Mouse (Mus musculus): ENCODE results near the gene Cntnap3.
A peak's percentile ranks its signal among the peaks of the same experiment; 100 is the strongest.
"Not testable (repeated sequence)": the region's sequence is repeated elsewhere in the genome, so short reads cannot be mapped to it uniquely, and the experiment has no call there.

The Cntnap3 gene

DNA sequence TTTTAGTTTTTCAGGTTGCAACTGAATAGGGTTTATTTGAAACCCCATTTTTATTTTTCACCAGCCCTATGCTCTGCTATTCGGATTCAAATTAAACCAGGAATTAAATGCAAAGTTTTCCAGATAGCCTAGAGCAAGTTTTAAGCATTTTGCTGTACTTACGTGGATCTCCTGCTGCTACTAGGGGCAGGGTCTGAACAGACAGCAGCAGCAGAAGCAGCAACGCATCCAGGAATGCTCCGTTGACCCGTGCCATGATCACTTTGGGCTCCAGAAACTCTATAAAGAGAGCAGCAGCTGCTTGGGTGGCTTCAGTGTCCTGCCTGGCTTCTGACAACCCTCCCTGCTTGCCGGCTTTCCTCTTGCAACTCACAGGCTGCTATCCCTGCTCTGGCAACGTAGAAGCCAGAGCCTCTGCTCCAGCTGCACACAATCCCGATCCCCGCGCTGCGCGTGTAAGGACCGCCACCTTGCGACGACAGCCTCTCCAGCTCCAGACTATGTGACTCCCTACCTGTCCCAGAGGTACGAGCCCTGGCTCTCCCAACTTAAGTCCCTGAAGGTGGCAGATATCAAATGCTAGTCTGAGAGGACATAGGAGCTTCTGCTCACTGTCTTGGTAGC lies at the start of gene Cntnap3:
Cntnap3 (minus strand) TSS at position 371 of the 624 bp plus-strand sequence.
- peak; percentile 9 for DNase-seq (ENCODE audit: low spot score)

DNA sequence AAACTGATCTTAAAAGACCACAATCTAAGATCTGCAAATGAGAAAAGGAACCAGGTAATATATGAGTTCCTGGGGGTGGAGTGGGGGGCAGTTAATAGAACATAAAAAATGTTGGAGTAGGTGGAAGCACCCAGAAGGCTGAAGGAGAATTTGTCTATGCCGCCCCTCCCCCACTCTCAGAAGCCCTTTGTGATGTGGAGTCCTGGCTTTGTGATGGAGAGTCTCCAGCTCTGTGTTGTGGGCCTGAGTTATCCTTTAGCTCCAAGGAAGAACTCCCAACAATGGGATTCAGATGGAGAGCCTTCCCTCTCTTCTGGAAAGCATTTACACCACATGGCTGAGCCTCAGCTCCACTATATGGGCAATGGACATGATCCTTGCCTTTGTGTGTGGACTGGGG lies 13.4 kb upstream of the Cntnap3 start, which contains the start of gene Spata31:
Spata31 (plus strand) TSS at position 216 of the 400 bp plus-strand sequence.
- DNase-seq (ENCODE audit: low spot score) = no peak

DNA sequence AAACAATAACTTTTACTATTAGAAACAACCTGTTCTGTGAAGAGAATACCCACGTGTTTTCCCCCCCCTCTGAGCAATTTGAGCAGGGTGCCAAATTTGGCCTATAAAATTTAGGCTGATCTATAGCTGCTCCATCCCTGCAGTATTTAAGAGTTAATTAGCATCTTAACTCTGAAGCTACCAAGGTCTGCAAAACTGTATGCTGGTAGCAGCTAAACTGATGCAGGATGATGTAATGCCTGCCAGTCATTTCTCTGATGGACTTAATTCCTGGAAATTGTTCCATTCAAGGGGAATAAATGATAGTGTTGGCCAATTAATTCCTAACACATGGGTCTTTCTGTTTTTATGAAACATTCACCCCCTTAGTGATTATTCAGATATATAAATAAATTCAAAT lies 623 bp downstream of the Cntnap3 start:
- no peak for DNase-seq (ENCODE audit: low spot score)

DNA sequence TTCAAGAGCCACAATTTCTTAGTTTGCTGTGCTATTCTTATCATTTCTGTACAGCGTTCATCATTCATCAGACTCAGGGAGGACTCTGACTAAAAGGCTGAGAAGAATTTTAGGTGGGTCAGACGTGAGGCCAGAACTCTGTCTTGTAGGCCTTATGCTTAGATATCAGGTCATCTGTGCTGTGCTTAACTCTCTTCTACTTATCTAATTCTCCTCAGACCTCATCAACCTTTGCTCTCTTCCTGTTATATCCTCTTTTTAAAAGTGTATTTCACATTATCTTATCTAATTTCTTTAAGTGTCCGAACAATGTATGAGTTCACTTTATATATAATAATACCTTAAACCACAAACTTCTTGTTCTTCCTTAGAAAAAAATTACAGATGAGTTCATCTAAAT lies 38.4 kb downstream of the Cntnap3 start:
- no peak for DNase-seq (ENCODE audit: low spot score)

DNA sequence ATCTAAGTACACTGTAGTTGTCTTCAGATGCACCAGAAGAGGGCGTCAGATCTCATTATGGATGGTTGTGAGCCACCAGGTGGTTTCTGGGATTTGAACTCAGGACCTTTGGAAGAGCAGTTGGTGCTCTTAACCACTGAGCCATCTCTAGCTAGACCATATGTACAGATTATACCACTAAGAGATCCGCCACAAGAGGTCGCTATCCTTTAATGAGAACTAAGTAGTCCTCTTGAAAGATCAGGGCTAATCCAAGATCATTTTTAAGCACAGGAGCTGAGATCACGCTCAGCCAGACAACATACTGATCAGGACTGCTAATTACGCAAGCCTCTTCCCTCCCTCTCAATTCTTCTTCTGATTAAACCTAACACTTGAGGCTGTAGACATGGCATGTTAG lies 78.9 kb downstream of the Cntnap3 start:
- DNase-seq (ENCODE audit: low spot score) = not testable (repeated sequence)

DNA sequence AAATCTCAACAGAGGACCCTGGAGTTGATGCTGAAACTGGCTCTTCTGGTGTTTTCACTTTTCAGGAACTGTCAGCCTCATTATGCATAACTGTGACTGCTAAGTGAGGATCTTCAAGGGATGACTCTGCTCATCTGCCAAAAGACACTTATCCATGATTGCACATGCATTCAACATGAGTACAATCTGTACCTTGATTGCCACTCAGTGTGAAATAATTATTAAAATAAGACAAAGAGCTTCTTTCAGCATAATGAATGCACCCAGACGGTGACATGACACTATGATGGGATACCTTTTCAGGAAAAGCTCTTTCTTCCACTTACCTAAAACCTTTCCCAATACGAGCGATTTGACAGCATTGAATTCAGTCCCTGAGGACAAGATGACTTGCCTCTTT lies 158.4 kb downstream of the Cntnap3 start:
- no peak for DNase-seq (ENCODE audit: low spot score)

DNA sequence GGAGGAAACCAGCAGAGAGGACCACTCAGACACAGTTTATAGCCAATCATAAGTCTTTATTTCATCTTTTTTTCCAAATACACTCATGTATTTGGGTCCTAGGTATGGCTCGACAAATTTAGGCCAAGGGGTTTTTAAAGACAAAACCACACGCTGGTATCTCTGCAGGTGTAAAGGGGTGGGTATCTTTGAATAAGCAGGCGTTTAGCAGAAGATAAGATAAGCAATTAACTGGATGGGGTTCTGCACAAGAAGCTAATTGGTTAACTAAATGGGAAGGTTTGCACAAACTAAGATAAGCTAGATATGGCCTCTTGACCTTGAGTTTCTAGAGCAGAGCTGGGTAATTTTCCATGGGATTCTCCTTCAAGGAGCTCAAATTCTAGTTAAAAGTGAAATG lies 171.5 kb downstream of the Cntnap3 start:
- DNase-seq (ENCODE audit: low spot score) = no peak

DNA sequence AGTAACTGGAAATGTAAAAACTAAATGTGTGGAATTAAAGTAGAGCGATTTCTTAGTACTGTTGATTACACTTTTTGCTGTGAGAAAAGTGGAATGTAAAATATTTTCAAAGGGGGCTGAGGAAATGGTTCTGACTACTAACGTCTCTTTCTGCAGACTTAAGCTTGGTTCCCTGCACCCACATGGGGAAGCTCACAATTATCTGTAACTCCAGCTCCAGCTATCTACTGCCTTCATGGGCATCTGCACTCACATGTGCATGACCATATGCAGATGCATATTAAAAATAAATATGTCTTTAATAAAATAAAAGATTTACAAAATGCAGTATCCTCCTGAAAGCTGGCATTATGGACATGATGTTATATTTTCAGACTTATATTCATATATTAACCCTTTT lies 187.0 kb downstream of the Cntnap3 start:
- no peak for DNase-seq (ENCODE audit: low spot score)

DNA sequence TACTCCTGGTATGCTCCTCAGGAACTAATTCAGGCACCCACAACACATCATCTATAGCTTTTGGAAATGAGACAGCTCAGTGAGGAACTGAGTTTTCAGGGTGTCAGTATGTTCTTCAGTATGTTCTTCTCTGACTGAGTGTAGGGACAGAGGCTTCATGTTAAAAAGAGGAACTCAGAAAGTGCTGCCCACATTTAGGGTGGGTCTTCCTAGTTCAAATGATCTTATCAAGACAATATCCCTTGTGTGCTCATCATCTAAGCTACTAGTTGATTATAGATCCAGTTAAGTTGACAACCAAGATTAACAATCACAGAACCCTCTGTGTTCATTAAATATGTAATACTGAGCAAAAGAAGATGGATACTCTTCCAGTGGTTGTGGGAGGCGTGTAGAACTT lies 211.3 kb downstream of the Cntnap3 start:
- no peak for DNase-seq (ENCODE audit: low spot score)

Measured in ovary, postnatal 10 days (tissue).